Mouse (Mus musculus) R1 (cell line): Measurements from ENCODE around the gene Rnf220.
A peak's percentile ranks its signal among the peaks of the same experiment; 100 is the strongest.

Experiments
- DNase-seq: peaks from one replicate; pipeline ENCODE4 v3.0.0-alpha.2; 2018; ENCODE audit warnings: low read depth, low spot score

Gene Rnf220

DNA sequence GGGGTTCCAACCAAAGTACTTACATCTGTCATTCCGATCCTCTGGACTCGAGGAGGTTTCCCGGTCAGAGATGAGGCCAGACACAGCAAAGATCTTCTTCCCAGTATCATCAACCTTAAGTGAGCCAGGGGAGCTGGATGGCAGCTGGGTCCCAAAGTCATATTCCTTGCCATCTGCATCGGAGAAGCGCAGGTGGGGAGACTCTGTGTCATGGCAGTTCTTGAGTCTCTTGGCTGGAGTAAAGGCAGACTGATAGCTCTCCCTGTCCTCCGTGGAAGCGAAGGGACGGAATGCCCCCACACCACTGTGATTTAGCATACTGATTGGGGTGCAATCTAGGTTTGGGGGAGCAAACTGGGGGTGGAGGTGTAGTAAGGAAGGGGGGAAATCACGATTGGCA, 7.3 kb downstream of the Rnf220 start:
- DNase-seq: no peak

DNA sequence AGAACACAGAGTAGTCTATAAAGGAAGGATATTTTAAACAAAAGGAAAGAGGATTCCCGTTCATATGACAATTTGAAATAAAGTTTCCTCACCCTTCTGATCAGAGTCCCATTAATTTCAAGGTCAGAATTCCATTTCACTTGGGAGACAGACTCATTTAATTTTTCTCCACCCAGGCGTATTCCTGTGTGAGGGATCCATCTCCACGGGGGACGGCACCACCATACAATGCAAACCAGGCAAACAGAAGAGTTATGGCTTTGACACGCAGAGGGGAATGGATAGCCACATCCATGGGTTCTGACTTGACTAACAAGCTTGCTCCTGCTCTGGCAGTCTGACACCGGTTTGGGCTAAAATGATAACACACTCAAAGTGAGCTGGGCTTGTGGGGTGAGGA, 9.4 kb downstream of the Rnf220 start:
- no peak for DNase-seq

DNA sequence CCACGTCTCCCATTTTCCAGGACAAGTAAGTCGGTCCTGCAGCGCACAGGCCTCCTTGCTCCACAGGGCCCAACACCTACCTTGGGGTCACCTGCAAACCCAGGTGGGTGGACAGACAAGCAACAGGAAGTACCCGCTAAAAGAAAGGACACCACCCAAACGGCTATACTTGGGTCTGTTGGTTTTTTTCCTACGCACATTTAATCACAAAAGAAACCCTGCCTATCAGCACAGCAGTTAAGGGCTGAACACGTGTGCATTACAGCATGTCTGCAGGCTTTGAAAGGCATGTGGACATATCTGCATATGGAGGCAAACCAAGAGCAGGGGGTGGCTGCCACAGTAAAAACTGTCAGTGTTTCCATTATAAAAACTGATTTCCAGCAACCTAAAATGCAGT, 10.7 kb downstream of the Rnf220 start:
- DNase-seq: no peak

DNA sequence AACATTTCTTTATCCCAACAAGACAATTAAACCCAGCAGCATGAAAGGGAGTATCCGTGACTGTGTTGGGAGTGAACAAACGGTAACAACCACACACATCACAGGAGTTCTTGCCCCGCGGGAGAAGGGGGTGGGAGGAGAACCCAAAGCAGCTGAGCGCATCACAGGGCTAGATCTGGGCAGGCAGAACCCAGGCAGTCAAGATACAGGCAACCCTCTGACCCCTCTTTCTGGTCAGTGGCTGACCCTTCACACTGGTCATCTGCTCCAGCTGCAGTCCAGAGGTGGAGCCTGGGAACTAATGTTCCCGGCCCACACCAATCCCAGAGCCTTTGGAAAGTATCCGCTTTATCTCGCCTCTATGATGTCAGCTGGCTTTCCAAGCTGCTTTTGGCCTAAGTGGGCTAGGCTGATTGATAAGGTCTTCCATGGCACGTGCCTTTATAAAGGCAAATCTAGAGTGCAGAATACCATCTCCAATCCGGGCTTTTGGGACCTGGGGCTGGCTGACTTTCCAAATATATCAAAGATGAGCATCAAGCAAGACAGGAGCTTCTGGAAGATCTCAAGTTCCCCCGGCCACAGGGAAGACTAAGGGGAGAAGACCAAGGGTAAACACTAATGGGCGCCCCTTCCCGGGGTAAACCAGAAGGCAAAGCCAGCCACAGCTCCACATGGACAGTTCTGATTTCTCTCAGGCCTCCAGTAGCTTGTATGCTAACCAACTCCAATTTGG, 11.6 kb downstream of the Rnf220 start:
- peak; percentile 76 for DNase-seq

DNA sequence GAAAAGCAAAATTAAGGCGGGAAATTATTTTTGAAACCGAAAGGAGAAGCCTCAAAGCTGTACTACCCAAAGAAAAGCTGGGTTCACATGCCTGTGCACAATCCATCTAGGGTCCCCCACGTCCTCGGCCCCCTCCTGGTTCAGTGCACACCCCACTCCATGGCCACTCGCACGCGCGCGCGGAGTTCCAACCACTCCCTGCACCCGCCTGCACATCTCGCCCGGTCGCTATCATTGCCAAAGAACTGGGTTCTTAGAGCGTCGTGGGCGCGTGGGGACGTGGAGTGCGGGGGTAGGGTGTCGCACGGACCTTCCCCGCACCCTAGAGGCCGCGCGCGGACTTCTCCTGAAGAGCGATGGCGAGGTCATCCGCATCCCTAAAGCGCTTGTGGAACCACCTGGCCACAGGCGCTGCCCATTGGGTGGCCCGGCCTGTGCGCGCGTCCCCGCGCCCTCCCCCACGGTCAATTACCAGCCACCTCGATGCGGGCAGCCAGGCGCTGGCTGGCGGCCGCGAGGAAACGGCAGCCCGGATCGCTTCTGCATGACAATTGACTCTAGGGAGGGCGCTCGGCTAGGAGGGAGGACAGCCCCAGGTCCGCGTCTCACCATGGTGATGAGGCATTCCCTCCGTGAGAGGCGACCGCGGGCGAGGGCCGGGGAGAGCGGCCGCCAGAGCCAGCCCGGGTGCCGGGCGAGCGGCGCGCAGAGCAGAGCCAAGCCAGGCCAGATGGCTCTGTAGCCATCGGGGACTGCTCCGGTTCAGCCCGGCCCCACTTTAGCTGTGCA, 12.4 kb downstream of the Rnf220 start:
- DNase-seq: peak; percentile 87

DNA sequence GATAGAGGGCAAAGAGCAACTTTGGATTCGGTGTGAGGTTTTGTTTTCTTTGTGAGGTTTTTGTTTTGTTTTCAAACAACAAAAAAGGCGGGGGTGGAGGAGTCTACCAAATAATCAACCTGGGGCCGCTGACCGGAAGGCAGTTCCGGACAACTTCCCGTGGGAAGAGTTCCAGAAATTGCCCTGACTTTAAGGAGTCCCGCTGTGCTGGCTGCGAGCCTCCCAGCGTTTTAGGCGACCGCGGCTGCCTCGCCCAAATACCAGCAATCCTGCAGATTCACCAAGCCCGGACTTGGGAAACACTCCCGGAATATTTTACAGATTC, 13.0 kb downstream of the Rnf220 start:
- DNase-seq: peak; percentile 83

DNA sequence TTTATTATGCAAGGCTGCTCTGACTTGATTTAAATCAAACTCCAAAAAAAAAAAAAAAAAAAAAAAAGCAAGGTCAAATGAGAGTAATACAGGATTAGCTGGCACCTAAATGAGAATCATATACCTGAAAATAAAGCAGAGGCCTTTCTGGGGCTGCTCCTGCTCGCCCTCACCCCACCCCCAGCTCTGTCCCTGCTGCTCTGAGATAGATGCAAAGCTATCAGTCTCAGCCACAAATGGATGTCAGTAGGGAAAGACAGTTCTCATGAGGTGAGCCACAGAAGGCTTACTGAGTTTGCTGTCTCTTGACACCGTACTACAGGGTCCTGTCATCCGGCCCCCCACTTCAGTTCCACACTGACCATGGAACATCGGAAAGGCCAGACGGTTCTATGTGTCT, 14.7 kb downstream of the Rnf220 start:
- no peak for DNase-seq

DNA sequence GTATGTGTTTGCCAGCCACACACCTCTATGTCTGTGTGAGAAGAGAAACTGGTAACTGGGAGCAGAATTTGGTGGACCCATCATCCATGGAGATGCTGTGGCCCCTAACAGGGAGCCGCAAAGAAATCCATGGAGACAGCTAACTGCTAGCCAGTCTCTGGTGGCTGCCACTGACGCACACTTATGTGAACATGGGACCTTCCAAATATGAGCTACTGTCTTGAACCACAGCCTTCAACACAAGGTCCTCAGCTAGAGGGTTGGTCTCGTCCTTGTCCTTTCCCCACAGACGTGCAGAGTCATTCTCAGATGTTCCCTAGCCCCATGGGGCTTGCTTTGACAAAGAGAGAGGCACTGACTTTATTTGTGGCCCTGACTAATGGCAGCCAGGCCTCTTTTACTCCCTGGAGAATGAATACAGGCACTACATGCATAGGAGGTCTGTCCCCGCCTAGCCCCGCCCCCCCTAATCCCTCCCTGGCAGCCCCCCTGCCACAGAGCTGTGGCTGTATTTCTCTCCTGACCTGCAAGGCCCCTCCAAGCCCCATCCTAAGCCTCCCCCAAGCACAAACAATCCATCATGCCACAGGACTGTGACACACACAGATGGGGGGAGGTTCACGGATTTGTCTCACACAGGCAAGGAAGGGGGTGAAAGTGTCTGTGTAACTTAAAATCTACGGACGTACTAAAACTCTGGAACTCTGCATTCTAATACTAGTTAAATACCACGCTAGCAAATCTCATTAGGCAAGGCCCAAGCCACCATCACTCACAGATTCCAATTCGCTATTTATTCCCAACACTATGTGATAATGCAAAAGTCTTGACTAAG, 16.0 kb downstream of the Rnf220 start:
- DNase-seq: no peak

DNA sequence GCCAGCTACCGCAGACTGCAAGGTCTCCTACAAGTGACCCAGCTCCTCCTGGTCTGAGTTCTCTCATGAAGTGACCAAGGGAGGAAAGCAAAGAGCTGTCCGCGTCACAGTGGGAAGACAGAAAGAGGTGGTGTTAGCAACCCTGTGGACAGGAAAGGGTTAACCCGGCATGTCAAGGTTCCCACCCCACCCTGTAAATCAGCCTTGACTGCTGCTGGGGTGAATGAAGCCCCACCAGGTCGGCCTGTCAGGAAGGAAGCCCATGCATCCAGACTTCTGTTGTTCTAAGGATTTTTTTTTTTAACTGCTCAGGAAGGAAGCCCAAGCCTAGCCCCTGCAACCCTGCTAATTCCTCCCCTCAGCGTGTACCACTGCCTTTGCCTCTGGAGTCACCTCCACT, 16.9 kb downstream of the Rnf220 start:
- DNase-seq: peak; percentile 65

DNA sequence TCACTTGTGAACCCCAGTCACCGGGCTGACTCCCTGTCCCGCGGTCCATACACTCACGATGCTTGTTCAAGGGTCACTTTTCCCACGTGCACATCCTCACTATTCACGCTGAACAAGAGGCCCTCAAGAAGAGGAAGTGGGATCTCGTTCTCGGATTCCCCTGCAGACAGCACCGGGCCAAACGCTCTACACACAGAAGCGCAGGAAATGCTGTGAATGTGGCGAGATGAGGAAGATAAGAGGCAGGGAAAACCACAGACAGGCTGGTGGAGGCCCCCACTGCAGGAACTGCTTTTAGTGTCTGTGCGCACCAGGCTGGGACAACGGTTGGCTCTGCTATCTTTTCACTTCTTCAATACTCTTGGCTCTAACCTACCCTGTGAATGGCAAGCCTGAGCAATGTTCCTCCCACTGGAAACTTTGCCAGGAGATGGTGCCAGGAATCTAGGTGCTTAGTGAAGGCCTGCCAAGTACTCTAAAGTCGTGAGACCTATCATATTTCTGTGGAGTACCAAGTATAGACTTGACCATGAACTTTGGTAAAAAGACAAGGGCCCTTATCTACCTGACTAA, 18.7 kb downstream of the Rnf220 start:
- DNase-seq: no peak

DNA sequence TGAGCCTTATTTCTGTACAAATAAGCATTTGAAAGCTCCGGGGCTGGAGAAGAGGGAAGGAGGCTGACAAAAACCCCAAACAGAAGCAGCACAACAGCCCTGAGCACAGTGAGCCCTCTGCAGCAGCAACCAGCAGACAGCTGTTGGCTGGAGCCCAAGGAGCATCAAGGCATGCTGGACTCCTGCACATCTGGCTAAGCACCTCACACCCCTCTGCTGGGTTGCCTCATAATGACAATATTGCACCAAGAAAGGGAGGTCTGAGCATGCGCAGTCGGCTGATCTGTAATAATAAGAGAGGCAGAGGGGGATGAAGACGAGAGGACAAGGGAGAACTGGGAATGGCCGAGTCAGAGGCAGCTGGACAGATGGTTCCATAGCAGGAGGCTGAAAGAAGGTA, 19.5 kb downstream of the Rnf220 start:
- DNase-seq: no peak

DNA sequence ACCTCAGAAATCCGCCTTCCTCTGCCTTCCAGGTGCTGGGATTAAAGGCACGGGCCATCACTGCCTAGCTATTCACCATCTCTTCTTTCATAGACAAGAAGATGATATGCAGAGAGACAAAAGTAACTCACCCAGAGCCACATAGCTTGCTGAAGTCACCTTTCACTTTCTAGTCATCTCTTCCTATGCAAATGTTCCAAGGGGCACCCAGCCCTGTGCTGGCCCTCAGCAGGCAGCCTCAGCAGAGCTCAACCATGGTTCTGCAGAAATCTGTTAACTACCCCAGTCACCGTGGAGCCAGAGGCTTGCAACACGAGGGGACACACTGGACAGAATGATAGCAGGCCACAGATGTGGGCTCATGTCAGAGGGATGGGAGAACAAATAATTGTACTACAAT, 20.1 kb downstream of the Rnf220 start:
- DNase-seq: no peak

DNA sequence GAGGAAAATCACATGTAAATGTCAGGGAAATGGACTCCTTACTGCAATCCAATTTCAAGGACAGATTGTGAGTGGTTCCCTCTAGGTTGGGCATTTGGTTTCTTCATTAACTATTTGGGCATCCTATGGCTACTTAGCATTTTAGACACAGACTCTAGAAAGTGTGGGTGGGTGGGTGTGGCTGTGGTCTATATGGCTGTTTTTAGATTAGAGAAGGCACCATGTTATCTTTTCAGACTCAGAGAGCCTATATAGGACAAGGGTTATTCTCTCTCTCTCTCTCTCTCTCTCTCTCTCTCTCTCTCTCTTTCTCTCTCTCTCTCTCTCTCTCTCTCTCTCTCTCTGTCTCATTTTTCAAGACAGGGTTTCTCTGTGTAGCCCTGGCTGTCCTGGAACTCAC, 20.5 kb downstream of the Rnf220 start:
- no peak for DNase-seq

DNA sequence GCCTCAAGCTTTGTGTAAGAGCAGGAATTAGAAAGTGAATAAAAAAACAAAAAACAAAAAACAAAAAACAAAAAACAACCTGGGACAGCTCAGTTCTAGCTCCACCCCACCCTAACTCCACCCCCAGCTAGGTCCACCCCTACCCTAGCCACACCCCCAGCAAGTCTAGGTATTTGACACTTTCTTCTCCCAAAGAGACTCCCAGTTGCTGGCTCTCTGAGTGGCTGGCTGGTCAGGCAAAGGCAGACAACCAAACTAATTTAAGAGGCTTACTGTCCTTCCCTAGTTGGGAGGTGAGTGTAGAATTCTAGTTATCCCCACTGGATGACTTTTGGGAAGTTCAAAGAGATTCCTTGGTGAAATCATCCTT, 22.9 kb downstream of the Rnf220 start:
- peak; percentile 64 for DNase-seq

DNA sequence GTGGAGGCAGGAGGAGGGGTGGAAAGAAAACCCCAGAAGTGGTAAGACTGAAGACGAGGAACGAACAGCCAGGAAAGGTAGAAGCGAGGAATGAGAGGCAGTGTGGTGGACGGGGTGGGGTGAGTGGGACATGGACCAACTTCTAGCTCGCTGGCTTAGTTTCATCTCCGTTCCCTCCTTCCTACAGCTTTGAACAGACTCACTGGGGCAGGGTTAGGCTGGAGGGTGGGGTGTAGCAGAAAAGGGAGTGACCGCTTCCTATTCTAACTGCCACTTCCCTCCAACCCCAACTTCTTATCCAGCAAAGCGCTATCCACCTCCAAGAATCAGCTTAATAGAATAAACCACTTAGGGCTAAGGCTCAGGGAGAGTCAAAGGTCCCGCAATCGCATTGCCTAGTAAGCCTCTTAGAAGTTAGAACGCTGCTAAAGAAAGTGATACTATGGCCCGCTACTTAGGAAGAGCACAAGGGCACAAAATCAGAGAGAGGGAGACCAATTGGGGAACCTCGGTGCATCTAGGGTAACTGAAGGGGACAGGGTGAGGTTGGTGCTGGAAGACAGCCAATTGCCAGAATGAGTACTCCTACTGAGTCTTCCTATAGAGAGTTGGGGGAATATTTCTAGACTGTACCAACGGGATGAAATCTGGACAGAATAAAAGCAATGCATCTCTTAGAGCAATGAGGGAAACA, 23.4 kb downstream of the Rnf220 start:
- DNase-seq: no peak

DNA sequence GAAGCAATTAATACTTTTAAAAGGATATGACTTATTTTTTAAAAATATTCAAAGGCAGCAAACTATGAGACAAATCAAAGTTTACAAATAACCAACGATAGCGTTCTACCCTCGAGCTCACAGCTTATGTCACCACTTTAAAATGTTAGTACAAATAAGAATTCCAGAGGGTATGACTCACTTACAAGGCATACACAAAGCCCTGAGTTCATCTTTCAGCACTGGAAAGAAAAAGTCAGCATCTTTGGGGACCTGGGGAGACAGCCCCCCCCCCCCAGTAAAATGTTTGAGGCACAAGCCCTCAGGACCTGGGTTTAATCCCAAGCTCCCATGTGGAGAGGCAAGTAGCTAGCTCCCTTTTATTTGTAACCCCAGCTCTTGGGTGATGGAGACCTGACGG, 27.4 kb downstream of the Rnf220 start:
- no peak for DNase-seq

DNA sequence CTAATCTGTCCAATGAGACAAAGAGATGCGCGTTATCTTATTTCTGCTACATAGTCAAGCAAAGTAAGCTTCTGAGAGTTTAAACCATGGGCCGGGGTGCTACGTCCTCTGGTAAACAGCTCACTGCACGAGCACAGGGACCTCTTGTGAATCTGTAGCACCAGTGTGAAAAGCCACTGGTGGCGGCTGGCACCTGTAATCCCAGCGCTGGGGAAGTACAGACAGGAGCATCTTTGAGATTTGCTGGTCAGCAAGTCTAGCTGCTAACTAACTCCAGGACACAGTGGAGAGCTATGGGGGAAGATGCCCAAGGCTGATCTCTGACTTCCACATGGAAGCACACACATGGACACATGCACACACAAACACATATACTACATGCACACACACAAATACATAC, 28.9 kb downstream of the Rnf220 start:
- no peak for DNase-seq

DNA sequence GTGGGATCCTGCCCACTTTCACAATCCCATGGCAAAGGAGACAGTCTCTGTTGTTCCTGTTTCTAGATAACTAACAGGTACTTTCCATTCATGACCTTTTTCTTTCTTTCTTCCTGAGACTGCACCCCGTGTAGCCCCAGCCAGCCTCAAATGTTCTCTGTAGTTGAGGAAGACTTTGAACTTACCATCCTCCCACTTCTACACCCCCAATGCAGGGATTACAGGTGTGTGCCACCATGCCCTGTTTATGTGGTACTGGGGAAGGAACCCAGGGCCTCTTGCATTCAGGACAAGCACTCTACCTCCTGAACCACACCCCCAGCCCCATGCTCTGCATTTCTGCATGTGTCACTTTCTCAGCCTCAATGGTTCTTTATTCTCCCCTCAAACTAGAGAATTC, 47.7 kb downstream of the Rnf220 start:
- no peak for DNase-seq

DNA sequence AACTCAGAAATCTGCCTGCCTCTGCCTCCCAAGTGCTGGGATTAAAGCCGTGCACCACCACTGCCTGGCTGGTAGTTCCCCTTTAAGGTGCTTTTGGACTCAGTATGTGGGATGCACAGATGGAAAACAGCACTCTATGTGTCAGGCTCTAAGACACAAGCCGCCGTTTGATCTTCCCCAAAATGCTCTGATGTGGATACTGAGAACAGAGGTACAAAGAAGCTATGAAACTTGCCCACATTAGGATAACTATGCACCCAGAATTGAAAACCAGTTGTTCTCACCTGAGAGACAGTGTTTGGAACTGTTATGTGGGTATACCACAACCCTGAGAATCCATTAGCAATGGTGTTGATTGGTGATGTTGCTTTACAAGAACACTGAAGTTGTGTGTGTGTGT, 48.9 kb downstream of the Rnf220 start:
- no peak for DNase-seq

DNA sequence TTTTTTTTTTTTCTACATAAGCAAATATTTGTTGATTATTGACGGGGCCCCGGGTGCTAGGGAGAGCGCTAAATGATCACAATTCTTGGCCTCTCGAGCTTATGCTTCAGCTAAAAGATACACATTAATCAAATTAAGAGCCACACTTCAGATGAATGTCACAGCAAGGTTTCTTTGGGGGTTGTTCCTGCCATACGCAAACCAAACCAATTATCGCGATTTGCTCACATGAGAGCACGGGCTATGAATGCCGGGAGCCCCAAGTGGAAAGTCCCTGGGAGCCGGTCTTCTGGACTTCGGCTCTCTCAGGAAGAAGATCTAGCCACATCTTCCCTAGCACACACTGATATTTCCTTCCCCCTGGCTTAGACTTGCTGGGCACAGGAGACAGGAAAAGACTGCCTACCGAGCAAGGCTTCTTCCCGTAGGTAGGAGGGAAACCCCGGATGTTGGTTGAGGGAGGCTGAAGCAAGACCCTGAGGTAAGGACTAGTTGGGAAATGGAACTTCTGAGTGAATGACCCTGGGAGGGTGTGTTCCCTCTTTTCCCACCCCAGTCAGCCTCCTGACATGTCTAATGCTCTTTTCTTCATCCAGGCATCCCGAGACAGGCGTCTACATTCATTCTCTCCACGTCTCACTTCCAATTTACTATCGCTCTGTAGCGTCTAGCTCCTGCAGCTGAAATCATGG, 51.2 kb downstream of the Rnf220 start:
- DNase-seq: peak; percentile 50

DNA sequence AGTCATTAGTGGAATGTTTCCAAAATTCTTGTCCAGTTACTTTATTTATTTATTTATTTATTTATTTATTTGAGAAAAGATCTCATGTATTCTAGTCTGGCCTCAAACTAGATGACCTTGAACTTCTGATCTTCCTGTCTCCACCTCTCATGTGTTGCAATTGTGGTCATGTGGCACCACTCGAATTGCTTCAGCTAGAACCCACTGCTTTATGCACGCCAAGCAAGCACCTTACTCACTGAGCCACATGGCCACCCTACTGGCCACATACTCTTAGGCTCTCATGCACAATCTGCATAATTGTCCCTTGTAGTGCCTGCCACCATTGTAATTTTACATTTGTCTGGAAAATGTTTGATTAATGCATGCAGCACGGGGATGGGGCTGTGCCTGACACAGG, 57.9 kb downstream of the Rnf220 start:
- no peak for DNase-seq
